Mouse (Mus musculus) cortical plate, adult 2 months (tissue): ENCODE results near the gene Slc6a2.

Experiments
- CTCF ChIP-seq: fragments of 200-500 bp; IDR thresholded peaks from 2 replicates; pipeline ENCODE4 v1.5.1; 2011; ENCODE audit warnings: mild to moderate bottlenecking, control low read depth, low read length; ENCODE audit not compliant: insufficient read depth; ENCODE audit errors: extremely low read depth
- POLR2A ChIP-seq: fragments of 200-500 bp; IDR thresholded peaks from 2 replicates; pipeline ENCODE4 v1.6.1; 2011; ENCODE audit warnings: mild to moderate bottlenecking, low read length, control low read depth; ENCODE audit not compliant: insufficient read depth; ENCODE audit errors: extremely low read depth

DNA sequence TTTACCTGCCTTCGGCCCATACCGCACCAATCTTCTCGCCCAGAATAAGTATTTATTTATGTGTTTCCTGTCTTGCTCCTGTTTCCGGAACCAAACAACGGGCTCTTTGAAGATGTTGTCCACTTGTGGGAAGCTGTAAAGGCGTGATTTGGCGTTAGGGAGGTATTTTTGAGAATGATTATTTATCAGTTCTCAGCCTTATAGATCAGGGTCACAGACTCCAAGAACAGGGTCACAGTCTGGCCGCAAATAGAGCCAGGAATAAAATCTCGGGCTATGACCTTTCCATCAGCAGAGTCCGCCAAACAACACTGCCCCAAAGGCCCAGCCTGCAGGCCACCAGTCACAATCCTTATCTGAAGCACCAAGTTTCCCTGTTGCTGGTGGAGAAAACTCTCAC, at the start of gene Slc6a2:
- no peak for TF ChIP-seq CTCF
- TF ChIP-seq POLR2A, result no peak
